Mouse (Mus musculus) forebrain, postnatal 0 days (tissue): ENCODE measurements at regions not wholly inside any gene's neighbourhood (a gene's known extent, or its start where the extent isn't known, plus 50 kb on each side); places are given as distances from the start of the nearest gene placed in this dataset.
A peak's percentile ranks its signal among the peaks of the same experiment; 100 is the strongest.

Experiments
- ATAC-seq: fragments of 200-750 bp; cut with Nextera tagmentation; 2 replicates; pipeline ENCODE4 v1.8.0; 2017; ENCODE audit warnings: mild to moderate bottlenecking, moderate library complexity
- DNase-seq: peaks from one replicate; pipeline ENCODE4 v3.0.0-alpha.2; 2015
- H3K27ac ChIP-seq: fragments of 300-500 bp; sonication (generic); 2 replicates; pipeline ENCODE4 v1.5.1; 2014; ENCODE audit warnings: low read depth, mild to moderate bottlenecking, antibody characterized with exemption, low read length, moderate library complexity, mixed read lengths
- H3K27me3 ChIP-seq: fragments of 300-500 bp; sonication (generic); 2 replicates; pipeline ENCODE4 v1.6.1; 2014; ENCODE audit warnings: mild to moderate bottlenecking, low read length, mixed read lengths; ENCODE audit not compliant: insufficient read depth
- H3K36me3 ChIP-seq: fragments of 300-500 bp; sonication (generic); 2 replicates; pipeline ENCODE4 v1.6.1; 2014; ENCODE audit warnings: mild to moderate bottlenecking, moderate library complexity; ENCODE audit not compliant: insufficient read depth
- H3K4me1 ChIP-seq: fragments of 300-500 bp; sonication (generic); 2 replicates; pipeline ENCODE4 v1.6.1; 2014; ENCODE audit warnings: antibody characterized with exemption; ENCODE audit not compliant: insufficient read depth
- H3K4me2 ChIP-seq: fragments of 300-500 bp; sonication (generic); 2 replicates; pipeline ENCODE4 v1.6.1; 2014; ENCODE audit warnings: low read depth, mild to moderate bottlenecking, moderate library complexity
- H3K4me3 ChIP-seq: fragments of 300-500 bp; sonication (generic); 2 replicates; pipeline ENCODE4 v1.5.1; 2014; ENCODE audit warnings: low read depth, low read length, mixed read lengths
- H3K9ac ChIP-seq: fragments of 300-500 bp; sonication (generic); 2 replicates; pipeline ENCODE4 v1.6.1; 2014; ENCODE audit warnings: mild to moderate bottlenecking
- H3K9me3 ChIP-seq: fragments of 300-500 bp; sonication (generic); 2 replicates; pipeline ENCODE4 v1.6.1; 2016; ENCODE audit warnings: low read length
- CTCF ChIP-seq: sonication (generic); IDR thresholded peaks from 2 replicates; pipeline ENCODE4 v1.5.1; 2016; ENCODE audit warnings: antibody characterized with exemption, control low read depth, low read depth
- WGBS: fragments of 180-500 bp; shearing (Covaris S2); extraction: QIAGEN DNeasy Blood & Tissue Kit; methylation state at CpG from one replicate; pipeline ENCODE4 v1.1.7; 2014; 5-methylcytosine and 5-hydroxymethylcytosine counted together

GRCm38 (mm10) chr16:30735360-30735759, 135.8 kb downstream of the Fam43a start:
- TF ChIP-seq CTCF, result no peak

DNA sequence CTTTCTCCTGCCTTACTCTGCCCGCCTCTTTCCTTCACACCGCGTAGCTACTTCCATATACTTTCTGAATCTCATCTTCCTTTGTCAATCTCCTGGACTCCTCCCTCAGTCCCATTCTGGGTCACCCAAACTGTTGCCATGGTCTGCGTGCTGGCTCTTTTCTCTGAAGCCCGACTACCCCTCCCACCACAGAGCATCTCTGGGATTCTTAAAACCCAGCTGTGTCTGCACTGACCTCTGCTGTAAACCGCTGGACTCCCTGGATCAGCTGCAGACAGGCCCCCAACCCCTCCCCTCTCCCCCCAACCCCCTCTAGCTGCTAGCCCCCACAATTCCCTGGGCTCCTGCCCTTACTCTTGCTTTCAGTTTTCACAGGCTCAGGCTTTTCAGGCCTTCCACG, 136.4 kb downstream of the Fam43a start:
- 42% methylated on average over 7 of the region's 7 CpGs for WGBS
- Histone ChIP-seq H3K27me3 (no peaks in the 10 kb centered on the region), H3K4me1 (no peaks in the 10 kb centered on the region)

More at GRCm38 (mm10) chr16:30735360-30735759, 135.8 kb downstream of the Fam43a start:
- DNase-seq, result no peak
- 53% methylated on average over 3 of the region's 3 CpGs for WGBS
- H3K27me3 ChIP-seq, result no peaks in the 10 kb centered on the region
- H3K9me3 ChIP-seq, result no peaks in the 10 kb centered on the region
- H3K4me1 ChIP-seq, result no peaks in the 10 kb centered on the region
- no peaks in the 10 kb centered on the region for H3K36me3 ChIP-seq
- no peak overlapping the region for H3K9ac ChIP-seq
- ATAC-seq, result no peak
- H3K4me3 ChIP-seq, result no peak overlapping the region
- H3K4me2 ChIP-seq, result no peak overlapping the region
- no peak overlapping the region for H3K27ac ChIP-seq

GRCm38 (mm10) chr16:30736662-30737326, 137.3 kb downstream of the Fam43a start:
- DNase-seq (peak; percentile 18), ATAC-seq (peak; percentile 47)

More for the DNA sequence above, 136.4 kb downstream of the Fam43a start:
- ATAC-seq (no peak), DNase-seq (no peak)
- Histone ChIP-seq H3K9ac (no peak overlapping the region), H3K4me2 (no peak overlapping the region), H3K9me3 (no peaks in the 10 kb centered on the region), H3K36me3 (no peaks in the 10 kb centered on the region), H3K4me3 (no peak overlapping the region), H3K27ac (no peak overlapping the region)
- TF ChIP-seq CTCF, result no peak

GRCm38 (mm10) chr16:30737524-30737923, 138.0 kb downstream of the Fam43a start:
- Histone ChIP-seq H3K36me3 (no peaks in the 10 kb centered on the region), H3K4me1 (no peaks in the 10 kb centered on the region), H3K27ac (no peak overlapping the region), H3K9ac (no peak overlapping the region), H3K9me3 (no peaks in the 10 kb centered on the region), H3K4me2 (no peak overlapping the region), H3K27me3 (no peaks in the 10 kb centered on the region), H3K4me3 (no peak overlapping the region)
- ATAC-seq (no peak), DNase-seq (no peak)
- no peak for TF ChIP-seq CTCF
- WGBS, result 87% methylated on average over 8 of the region's 8 CpGs

More at GRCm38 (mm10) chr16:30736662-30737326, 137.3 kb downstream of the Fam43a start:
- Histone ChIP-seq H3K4me1 (no peaks in the 10 kb centered on the region), H3K27me3 (no peaks in the 10 kb centered on the region), H3K36me3 (no peaks in the 10 kb centered on the region), H3K9me3 (no peaks in the 10 kb centered on the region), H3K4me3 (no peak overlapping the region), H3K27ac (peak overlapping the region; percentile 31; the same call in 1 of the 2 replicates), H3K4me2 (no peak overlapping the region; the same call in 1 of the 2 replicates), H3K9ac (no peak overlapping the region)
- TF ChIP-seq CTCF, result no peak
- WGBS, result 67% methylated on average over 17 of the region's 17 CpGs

- Histone ChIP-seq H3K4me1 (no peaks in the 10 kb centered on the region), H3K4me2 (no peak overlapping the region), H3K4me3 (no peak overlapping the region), H3K27ac (no peak overlapping the region), H3K27me3 (no peaks in the 10 kb centered on the region), H3K9me3 (no peaks in the 10 kb centered on the region), H3K36me3 (no peaks in the 10 kb centered on the region), H3K9ac (no peak overlapping the region)
- ATAC-seq (no peak), DNase-seq (no peak)
- 88% methylated on average over 7 of the region's 7 CpGs for WGBS
- TF ChIP-seq CTCF, result no peak
Observed at GRCm38 (mm10) chr16:30739651-30740050, 140.1 kb downstream of the Fam43a start.

- TF ChIP-seq CTCF, result no peak
Observed at GRCm38 (mm10) chr16:30741192-30741591, 141.7 kb downstream of the Fam43a start.

DNA sequence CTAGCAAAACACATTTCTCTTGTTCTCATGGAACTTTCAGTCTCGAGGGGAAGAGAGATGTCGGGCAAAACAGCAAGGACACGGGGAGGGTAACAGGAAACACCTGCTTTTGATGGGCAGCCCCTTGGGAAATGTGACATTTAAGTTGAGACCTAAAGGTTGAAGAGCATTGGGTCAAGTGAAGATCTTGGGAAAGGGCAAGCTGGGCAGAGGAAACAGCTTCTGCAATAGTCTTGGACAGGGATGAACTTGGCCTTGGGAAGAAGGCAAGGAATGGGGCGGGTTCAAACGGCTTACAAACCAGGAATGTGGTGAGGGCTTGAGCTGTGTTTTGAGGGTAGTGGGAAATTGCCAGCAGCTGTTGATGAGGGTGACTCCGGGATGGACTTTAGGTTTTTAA, 143.0 kb downstream of the Fam43a start:
- H3K9ac ChIP-seq, result no peak overlapping the region
- no peaks in the 10 kb centered on the region for H3K4me1 ChIP-seq
- H3K27me3 ChIP-seq, result no peaks in the 10 kb centered on the region
- H3K4me3 ChIP-seq, result no peak overlapping the region
- ATAC-seq (no peak), DNase-seq (no peak)
- TF ChIP-seq CTCF, result no peak
- H3K27ac ChIP-seq, result no peak overlapping the region
- H3K9me3 ChIP-seq, result no peaks in the 10 kb centered on the region
- 88% methylated on average over 6 of the region's 6 CpGs for WGBS
- H3K36me3 ChIP-seq, result no peaks in the 10 kb centered on the region
- no peak overlapping the region for H3K4me2 ChIP-seq

More at GRCm38 (mm10) chr16:30741192-30741591, 141.7 kb downstream of the Fam43a start:
- Histone ChIP-seq H3K27me3 (no peaks in the 10 kb centered on the region), H3K9ac (no peak overlapping the region), H3K27ac (no peak overlapping the region), H3K9me3 (no peaks in the 10 kb centered on the region), H3K4me1 (no peaks in the 10 kb centered on the region), H3K36me3 (no peaks in the 10 kb centered on the region), H3K4me3 (no peak overlapping the region), H3K4me2 (no peak overlapping the region)
- 88% methylated on average over 1 of the region's 1 CpGs for WGBS
- DNase-seq, result no peak
- ATAC-seq, result no peak
